8 mouse cellular contexts compared by ENCODE assay signal in genomic region chr17:46328723-46329122, GRCm38 (mm10). TPM values are rescaled to one million over a fixed set of nuclear protein-coding genes. Genes with fewer than 3 reads are reported as not detected.
DNase-seq lines count a peak whose midpoint lies in the region; ATAC-seq and TF ChIP-seq lines count a peak whose summit lies in the region.

No protein-coding gene starts in this region.

- no peak for TF ChIP-seq CTCF in gastrocnemius, adult 2 months (IDR thresholded peaks at IDR 0.05)

- H3K36me3 ChIP-seq in forebrain, embryonic 14.5 days (ENCODE audit: control insufficient read depth, insufficient read depth, low read length), result 0 out of 2 replicates have a peak, but pooled peaks cover 1% of the 10 kb centered on the region
- no peaks in the 10 kb centered on the region for H3K36me3 ChIP-seq in liver, embryonic 16.5 days (ENCODE audit: control insufficient read depth, insufficient read depth)

- H3K4me2 ChIP-seq in forebrain, embryonic 14.5 days (ENCODE audit: low read length), result peak overlapping the region; percentile 83
- peak overlapping the region; percentile 98 for H3K4me2 ChIP-seq in liver, embryonic 16.5 days (ENCODE audit: low read depth, low read length)

- intact Hi-C loops in gastrocnemius, adult 2 months (cut with DNase I), result no loop called here
- intact Hi-C loops in gastrocnemius, postnatal 14 days (cut with DNase I; ENCODE audit: low total_unique reads), result loop anchor here (10.0 kb wide), 1 partner anchor 274 kb away; no protein-coding TSS in a partner anchor

- peaks cover 8% of the 10 kb centered on the region for H3K4me1 ChIP-seq in forebrain, embryonic 14.5 days (ENCODE audit: control insufficient read depth, insufficient read depth, low read length)
- peaks cover 14% of the 10 kb centered on the region for H3K4me1 ChIP-seq in liver, embryonic 16.5 days (ENCODE audit: control insufficient read depth, low read depth, low read length)

- peak overlapping the region; percentile 72 for H3K4me3 ChIP-seq in gastrocnemius, adult 2 months
- H3K4me3 ChIP-seq in forebrain, embryonic 14.5 days (ENCODE audit: low read depth, low read length), result peak overlapping the region; percentile 63
- peak overlapping the region; percentile 84 for H3K4me3 ChIP-seq in liver, embryonic 16.5 days (ENCODE audit: low read depth, low read length)

- H3K9ac ChIP-seq in forebrain, embryonic 14.5 days (ENCODE audit: low read length), result peak overlapping the region; percentile 88
- H3K9ac ChIP-seq in liver, embryonic 16.5 days (ENCODE audit: low read depth, low read length), result peak overlapping the region; percentile 91

- no peak for ATAC-seq in forebrain, embryonic 14.5 days
- no peak for ATAC-seq in liver, embryonic 16.5 days (ENCODE audit: low read depth)
- ATAC-seq in CD4-positive, CD25-positive, alpha-beta regulatory T cell, adult 4 months, result no peak

- peak overlapping the region; percentile 95 for H3K27ac ChIP-seq in gastrocnemius, adult 2 months
- H3K27ac ChIP-seq in forebrain, embryonic 14.5 days (ENCODE audit: low read depth, low read length), result peak overlapping the region; percentile 94; the same call in 1 of the 2 replicates
- peak overlapping the region; percentile 50 for H3K27ac ChIP-seq in liver, embryonic 16.5 days (ENCODE audit: low read length)

- no peaks in the 10 kb centered on the region for H3K27me3 ChIP-seq in forebrain, embryonic 14.5 days (replicated peaks; ENCODE audit: control insufficient read depth, insufficient read depth, low read length)
- no peaks in the 10 kb centered on the region for H3K27me3 ChIP-seq in liver, embryonic 16.5 days (ENCODE audit: control insufficient read depth, insufficient read depth, low read depth, low read length)

- 71% methylated on average over 6 of the region's 6 CpGs for WGBS in forebrain, embryonic 14.5 days
- 64% methylated on average over 6 of the region's 6 CpGs for WGBS in liver, embryonic 16.5 days (ENCODE audit: insufficient replicate concordance)

- no peaks in the 10 kb centered on the region for H3K9me3 ChIP-seq in forebrain, embryonic 14.5 days (replicated peaks; ENCODE audit: control insufficient read depth, low read length)
- no peaks in the 10 kb centered on the region for H3K9me3 ChIP-seq in liver, embryonic 16.5 days (replicated peaks; ENCODE audit: control insufficient read depth, low read length)

- no peak for DNase-seq in gastrocnemius, adult 2 months
- no peak for DNase-seq in gastrocnemius, postnatal 14 days
- DNase-seq in A20 (ENCODE audit: low read depth, low spot score), result peak; percentile 36
- no peak for DNase-seq in forebrain, embryonic 14.5 days (ENCODE audit: low spot score)
- DNase-seq in Muller cell, postnatal 12 days (ENCODE audit: inconsistent ontology term), result no peak
- no peak for DNase-seq in thymus, adult 18-20 months

RNA-seq across cellular contexts. Expression of gene Abcc10, which starts 0.6 kb away (rescaled TPM):
- 1 to 10 TPM; 2.4 to 2.9 TPM for total RNA-seq in gastrocnemius, adult 2 months (2021)
- 1 to 10 TPM; 2.3 to 2.8 TPM for total RNA-seq in gastrocnemius, postnatal 14 days (2021)
- 4.3 and 6.7 TPM in 2 replicates for polyA plus RNA-seq in forebrain, embryonic 14.5 days (2014; fragmentation: Nextera tagmentation; extraction: Ambion mirVana)
- polyA plus RNA-seq in liver, embryonic 16.5 days (2015; fragmentation: Nextera tagmentation; extraction: Ambion mirVana), result 1.7 and 2.0 TPM in 2 replicates
- 1 to 10 TPM; 3.0 to 4.3 TPM for polyA plus RNA-seq in CD4-positive, CD25-positive, alpha-beta regulatory T cell, adult 4 months (2017; shearing (Covaris generic))

RNA-seq across cellular contexts. Expression of gene Dlk2, which starts 31.5 kb away (rescaled TPM):
- total RNA-seq in gastrocnemius, adult 2 months (2021), result not detected
- under 1 TPM; 0.35 to 0.59 TPM for total RNA-seq in gastrocnemius, postnatal 14 days (2021)
- 5.2 and 6.4 TPM in 2 replicates for polyA plus RNA-seq in forebrain, embryonic 14.5 days (2014; fragmentation: Nextera tagmentation; extraction: Ambion mirVana)
- polyA plus RNA-seq in liver, embryonic 16.5 days (2015; fragmentation: Nextera tagmentation; extraction: Ambion mirVana), result 0.06 and 0.07 TPM in 2 replicates
- not detected for polyA plus RNA-seq in CD4-positive, CD25-positive, alpha-beta regulatory T cell, adult 4 months (2017; shearing (Covaris generic))

RNA-seq across cellular contexts. Expression of gene Tjap1, which starts 45.9 kb away (rescaled TPM):
- 10 to 100 TPM; 37.2 to 43.8 TPM for total RNA-seq in gastrocnemius, adult 2 months (2021)
- 10 to 100 TPM; 34.9 to 42.0 TPM for total RNA-seq in gastrocnemius, postnatal 14 days (2021)
- 22.8 and 23.9 TPM in 2 replicates for polyA plus RNA-seq in forebrain, embryonic 14.5 days (2014; fragmentation: Nextera tagmentation; extraction: Ambion mirVana)
- polyA plus RNA-seq in liver, embryonic 16.5 days (2015; fragmentation: Nextera tagmentation; extraction: Ambion mirVana), result 8.9 and 10.9 TPM in 2 replicates
- 10 to 100 TPM; 15.0 to 18.5 TPM for polyA plus RNA-seq in CD4-positive, CD25-positive, alpha-beta regulatory T cell, adult 4 months (2017; shearing (Covaris generic))

RNA-seq across cellular contexts. Expression of gene Zfp318, which starts 54.8 kb away (rescaled TPM):
- 10 to 100 TPM; 14.1 to 17.4 TPM for total RNA-seq in gastrocnemius, adult 2 months (2021)
- total RNA-seq in gastrocnemius, postnatal 14 days (2021), result 10 to 100 TPM; 12.8 to 13.6 TPM
- polyA plus RNA-seq in forebrain, embryonic 14.5 days (2014; fragmentation: Nextera tagmentation; extraction: Ambion mirVana), result 10.7 and 13.0 TPM in 2 replicates
- polyA plus RNA-seq in liver, embryonic 16.5 days (2015; fragmentation: Nextera tagmentation; extraction: Ambion mirVana), result 0.78 and 1.3 TPM in 2 replicates
- polyA plus RNA-seq in CD4-positive, CD25-positive, alpha-beta regulatory T cell, adult 4 months (2017; shearing (Covaris generic)), result 1 to 10 TPM; 5.0 to 6.7 TPM
